Mouse (Mus musculus) cerebellum, adult 9-10 months (tissue): ENCODE data around the gene Mrtfa.

Experiments
- DNase-seq: peaks from one replicate; pipeline ENCODE4 v3.0.0; 2022

The Mrtfa gene

DNA sequence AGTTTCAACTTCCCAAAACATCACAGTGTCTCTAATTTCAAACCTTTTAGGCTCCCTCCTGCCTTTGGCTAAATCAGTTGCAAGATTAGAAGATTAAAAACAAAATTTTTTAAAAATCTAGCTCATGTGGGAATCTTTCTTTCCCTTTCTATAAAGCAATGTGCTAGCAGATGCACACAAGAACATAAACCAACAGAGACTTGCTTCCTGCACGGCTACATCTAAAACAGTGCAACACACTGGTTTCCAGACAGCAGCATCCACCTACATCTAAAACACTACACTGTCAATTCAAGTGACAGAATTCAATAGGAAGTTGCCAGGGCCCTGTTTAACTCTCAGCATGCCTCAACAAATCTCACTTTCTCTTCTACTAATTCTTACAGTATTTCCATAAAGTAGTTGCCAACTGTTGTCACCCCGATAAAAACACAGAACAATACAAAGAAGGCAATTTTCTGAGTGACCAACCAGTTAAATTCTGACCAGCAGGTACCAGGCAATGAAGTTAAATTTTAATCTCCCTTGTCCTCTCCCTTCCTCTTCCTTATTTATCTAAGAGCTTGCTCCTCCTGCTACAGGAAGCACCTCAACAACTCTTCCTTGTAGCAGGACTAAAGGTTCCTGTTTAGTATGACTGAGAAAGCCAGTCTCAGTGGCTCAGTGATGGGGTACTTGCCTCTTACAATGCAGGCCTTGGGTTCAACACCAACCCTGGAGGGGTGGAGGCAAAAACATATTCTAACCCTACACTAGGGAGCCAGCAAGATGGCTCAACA is 35.5 kb downstream of the Mrtfa start:
- DNase-seq = no peak

DNA sequence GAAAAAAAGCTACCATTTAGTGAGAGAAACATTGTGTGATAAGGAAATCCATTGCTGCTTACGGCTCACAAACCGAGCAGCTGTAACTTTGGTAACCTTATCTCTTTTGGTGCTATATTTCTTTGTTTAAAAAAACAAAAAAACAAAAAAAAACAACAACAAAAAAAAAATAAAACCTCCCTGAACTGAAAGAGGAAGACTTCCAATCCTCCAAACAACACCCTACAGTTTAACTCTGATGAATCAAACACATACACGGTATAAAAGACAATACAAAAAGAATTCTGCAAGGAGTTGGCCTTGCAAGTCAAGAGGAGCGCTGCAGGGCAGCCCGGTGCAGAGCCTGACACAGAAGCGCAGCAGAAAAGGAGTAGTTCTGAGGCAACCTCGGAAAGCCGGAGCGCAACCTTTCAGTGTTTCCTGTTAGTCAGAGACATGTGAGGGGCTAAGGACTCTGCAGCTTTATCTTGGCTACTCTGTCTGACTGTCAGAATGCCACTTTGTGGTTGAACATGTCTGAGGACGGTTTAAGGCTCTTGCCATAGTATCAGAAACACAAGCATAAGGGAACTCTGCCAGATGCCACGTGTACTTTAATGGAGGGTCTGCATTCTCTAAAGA is 48.5 kb downstream of the Mrtfa start:
- DNase-seq = no peak

DNA sequence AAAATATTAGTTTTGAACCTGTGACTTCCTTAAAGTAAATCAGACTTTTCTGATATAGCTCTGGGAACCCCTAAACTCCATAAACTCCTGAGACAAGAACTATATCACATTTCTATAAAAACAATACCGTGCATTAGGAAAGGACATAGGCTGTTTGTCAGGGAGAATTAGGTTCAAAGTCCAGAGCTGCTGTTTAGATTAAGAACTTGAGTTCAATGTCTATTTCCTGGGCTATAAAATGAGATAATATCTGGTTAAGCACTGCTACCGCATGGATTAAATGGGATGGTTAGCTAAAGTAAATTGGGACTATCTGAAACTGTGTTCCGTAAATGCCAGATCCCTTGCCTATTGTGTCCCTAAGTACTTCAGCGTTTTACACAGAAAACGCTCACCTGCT is 50.6 kb downstream of the Mrtfa start:
- DNase-seq = no peak

DNA sequence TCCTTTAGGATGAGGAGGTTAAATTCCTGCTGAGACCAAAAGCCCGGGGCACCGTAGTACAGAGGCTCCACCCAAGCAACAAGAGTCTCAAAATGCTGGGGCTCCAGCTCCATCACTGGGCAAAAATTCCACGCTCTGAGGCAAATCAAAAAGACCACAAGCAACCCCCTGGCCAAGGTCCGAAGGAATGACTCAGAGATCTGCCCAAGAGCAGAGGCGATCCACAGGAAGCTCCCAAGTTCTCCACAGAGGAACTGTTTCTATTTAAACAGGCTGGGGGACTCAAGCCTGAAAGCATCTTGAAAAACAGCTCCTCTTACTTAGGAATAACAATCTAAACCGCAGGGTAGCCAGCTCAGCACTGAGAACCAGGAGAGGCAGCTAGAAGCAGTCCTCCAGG is 53.3 kb downstream of the Mrtfa start:
- DNase-seq = no peak

DNA sequence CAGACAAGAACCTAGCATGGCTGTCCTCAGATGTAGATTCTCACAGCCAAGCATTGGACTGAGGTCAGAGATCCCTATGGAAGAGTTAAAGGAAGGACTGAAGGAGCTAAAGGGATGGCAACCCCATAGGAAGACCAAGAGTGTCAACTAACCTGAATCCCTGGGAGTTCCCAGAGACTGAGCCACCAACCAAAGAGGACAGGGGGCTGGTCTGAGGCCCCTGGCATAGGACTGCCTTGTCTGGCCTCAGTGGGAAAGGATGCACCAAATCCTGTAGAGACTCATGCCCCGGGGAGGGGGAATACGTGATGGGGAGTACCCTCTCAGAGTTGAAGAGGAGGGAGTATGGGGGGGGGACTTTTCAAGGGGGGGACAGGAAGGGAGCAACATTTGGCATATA is 56.8 kb downstream of the Mrtfa start:
- no peak for DNase-seq

DNA sequence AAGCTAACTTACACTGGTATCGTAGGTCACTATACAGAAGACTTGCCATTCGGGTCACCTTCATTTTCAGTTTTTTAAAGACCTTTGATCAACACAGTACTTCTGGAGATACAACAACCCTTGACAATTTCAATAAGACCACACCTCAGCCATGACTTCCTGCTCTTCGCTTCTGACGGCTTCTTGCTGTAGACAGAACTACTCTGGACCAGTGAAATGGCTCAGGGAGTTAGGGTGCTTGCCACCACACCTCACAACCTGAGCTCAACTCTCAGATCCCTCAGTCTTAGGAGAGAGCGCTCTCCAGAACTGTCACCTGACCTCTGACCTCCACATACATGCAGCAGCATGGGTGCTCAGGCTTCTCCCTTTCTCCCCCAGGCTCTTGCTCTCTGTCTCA is 59.4 kb downstream of the Mrtfa start:
- DNase-seq = no peak

DNA sequence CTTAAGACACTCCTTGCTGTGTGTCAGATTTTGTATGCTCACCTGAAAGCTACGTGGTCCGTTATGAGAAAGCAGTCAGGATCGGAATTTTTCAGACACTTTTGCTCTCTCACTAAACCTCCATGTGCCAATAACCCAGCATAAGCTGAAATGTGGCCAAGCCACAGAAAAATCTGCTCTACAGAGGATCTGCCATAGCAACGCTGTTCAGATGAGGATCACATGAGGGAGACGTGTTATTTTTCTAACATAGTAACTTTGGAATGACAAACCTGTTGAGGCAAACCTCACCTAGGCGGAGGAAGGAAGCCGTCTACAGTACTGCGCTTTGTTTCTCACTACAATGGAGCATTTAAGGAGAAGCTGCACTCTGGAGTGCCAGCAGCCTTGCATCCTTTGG is 60.6 kb downstream of the Mrtfa start:
- no peak for DNase-seq

DNA sequence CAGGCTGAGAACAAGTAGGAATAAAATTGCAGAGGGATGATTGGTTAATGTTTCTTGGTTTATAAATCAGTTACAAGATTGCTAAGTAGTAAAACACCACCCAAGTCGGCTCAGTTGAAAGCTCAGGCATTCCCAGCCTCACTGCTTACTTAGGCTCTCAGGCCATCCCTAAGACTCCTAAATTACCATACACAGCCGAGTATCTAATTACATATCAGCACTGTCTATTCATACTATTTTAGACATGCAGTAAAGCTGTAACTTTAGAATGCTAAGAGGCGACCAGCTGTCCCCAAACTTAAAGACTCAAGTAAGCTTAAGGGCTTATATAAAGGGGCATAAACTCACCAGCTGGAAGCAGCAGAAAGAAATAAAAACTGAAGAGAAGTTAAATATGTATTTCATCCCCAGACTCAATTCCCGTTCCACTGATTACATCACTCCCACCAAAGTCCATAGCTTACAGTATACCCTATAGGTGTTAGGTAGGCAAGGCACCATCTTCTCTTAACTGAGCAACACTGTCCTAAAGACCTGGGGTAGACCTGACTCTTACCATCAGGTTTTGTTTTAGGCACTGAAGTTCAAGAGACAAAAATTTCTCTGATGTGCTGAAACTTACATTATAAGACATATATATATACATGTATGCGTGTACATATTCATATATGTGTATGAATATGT is 62.3 kb downstream of the Mrtfa start:
- no peak for DNase-seq

DNA sequence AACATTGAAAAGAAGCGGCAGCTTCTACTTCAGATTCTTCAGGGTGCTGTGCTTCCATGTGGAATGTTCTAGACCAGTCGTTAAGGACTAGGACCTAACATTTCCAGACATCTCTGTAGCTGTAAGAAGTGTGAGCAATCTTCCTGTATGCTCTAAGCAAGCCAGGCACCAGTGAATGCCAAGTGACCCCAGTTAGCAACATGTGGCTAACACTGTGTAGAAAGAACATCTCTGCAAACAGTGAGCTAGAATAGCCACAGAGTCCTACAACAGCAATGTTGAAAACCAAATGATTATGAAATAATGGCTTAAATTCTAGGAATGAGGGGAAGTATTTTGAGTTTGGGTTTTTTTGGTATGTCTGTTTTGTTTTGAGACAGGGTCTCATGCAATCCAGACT is 66.3 kb downstream of the Mrtfa start:
- no peak for DNase-seq

DNA sequence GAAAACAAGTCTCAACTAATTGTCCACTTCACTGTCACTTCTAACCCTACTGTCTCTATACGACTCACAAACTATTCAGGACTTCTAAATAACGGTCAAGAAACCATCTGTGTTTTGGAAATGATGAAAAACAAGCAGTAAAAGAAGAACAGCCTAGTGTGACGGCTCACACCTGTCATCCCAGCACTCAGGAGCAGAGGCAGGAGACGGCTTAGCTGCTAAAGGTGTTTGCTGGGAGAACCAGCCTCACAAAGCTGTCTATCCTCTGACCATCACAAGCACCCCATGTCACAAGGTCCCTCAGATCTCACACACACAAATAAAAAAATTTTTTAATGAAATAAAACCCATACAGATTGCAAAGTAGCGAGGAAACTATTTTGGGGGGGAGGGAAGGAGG is 67.4 kb downstream of the Mrtfa start:
- DNase-seq = no peak

DNA sequence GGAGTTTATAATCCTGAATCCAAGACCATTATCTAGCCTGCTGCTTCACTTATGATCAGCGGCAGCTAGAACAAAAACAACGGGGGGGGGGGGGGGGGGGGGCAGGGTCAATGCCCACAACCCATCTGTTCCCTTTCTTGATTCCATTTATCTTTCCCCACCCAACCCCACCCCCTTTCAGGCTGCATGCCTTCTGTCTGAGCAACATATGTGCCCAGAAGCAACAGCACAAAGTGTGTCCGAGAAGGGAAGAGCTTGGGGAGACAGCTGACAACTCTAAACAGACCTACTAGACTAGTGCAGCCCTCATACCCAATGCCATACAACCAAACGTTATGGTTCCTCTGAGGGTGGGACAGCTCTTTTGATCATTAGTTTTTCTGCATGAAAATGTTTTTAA is 68.0 kb downstream of the Mrtfa start:
- no peak for DNase-seq

DNA sequence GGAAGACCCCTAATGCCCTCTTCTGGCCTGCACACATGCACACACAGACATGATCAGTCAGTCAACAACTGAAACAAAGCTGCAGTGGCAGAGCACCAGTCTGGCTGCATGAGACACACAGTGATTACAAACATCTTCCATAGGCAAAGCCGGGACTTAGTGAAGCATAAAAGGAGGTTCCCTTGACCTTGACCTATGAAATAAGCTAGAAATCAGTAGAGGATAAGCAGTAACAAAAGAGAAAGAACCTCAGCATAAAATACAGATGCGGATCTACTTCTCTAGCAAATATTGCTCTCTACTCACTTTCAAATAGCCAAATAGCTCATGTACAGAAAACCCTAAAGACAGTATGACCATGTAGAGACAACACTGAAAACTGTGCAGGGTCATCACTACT is 68.5 kb downstream of the Mrtfa start:
- no peak for DNase-seq

DNA sequence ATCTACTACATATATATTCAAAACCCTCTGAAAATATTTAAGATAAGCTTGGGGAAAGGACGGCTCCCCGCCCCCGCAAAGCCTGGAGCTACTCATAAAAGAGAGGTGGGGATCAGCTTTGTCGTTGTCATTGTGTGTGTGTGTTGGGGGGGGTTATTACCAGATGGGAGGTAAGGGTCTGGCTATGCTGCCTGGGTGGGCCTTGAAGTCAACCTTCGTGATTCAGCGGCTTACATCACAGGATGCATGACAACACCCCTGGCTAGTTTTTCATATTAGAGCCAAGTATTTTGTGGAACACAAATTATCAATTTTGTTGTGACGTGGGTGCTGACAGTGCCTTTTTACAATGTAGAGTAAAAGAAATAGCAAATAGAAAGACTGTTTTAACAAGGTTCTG is 69.6 kb downstream of the Mrtfa start:
- no peak for DNase-seq

DNA sequence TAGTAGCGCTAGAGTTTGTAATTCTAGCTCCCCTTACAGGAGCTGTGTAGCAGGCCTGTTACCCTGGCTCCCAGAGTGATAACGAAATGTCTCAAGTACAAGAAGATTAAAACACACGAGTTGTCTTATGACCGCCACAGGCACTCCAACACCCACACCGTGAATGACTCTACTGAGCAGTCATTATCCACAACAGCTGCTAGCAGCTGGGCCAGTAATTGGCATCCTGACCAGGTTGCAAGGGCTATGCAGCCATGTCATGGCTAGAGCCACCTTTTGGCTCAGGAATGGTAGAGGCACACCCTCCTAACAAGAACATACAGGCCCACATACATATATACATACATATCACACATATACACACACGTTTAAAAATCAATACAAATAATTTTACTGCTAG is 70.4 kb downstream of the Mrtfa start:
- DNase-seq = no peak

DNA sequence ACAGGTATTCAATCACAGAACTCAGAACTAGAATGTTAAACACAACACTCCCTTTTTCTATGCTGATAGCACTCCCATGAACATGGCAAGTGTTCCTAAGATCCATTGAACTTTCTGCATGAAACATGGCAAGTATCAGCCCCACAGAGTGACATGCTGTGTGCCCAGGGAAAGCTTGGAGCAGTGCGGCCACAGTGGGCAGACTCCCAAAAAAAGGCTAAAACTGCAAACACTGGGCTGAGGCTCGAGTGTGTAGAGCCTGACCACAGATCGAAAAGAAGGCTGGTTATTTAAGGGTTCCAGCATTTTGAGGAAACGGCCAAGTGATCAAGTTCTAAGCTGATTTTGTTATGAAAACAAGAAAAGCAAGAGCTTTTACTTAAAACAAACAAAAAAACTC is 72.3 kb downstream of the Mrtfa start:
- no peak for DNase-seq

DNA sequence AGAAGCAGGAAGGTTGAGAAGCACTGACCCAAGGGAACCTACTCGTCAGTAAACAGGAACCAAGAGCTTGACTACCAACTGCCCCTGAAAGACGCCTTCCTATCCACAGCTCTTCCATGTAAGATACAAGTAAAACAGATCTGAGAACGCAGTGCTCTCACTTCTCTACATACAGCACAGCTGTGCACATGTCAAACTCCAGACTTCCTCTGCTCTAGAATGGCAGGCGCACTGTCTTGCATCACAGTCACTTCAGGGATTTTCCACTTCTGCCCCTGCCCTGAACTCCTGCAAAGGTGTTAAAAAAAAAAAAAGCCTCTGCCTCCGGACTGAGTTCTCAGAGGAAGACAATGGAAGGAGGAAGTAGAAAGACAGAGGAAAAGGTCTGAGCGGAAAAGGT is 78.0 kb downstream of the Mrtfa start:
- DNase-seq = no peak

DNA sequence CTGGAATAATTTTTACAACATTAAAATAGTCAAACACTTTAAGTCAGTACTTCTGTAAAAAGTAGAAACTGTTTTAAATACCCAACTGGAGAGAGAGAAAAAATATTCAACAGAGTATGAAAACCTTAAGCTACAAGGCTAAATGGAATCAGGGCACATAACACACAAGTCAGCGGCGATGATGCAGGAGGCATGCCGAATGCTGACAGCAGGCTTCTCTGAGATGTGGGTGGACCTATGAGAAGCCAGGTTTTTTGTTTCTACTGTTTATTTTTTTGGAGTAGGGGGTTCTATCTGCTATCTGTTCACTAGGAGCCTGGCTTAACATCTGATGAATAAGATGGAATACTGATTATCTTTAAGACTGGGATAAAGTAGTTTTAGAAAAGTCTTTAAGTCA is 80.2 kb downstream of the Mrtfa start:
- no peak for DNase-seq

DNA sequence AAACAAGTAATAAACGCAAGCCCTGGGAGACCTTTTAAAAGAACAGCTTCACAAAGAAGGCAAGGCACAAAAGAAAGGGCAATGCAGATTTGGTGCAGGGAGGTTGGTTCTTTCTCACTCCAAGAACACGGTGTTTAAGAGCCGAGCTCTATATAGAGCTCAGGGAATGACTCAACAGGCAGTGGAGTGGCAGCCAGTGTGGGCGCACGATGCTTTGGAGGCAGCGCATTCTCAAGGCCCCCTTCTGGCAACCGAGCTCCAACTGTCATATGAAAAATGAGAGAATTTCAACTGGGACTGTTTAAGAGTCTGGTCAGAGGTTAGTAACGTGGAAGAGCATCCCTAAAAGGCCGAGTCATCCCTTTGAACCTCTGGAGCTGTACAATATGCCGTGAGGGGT is 84.6 kb downstream of the Mrtfa start:
- no peak for DNase-seq

DNA sequence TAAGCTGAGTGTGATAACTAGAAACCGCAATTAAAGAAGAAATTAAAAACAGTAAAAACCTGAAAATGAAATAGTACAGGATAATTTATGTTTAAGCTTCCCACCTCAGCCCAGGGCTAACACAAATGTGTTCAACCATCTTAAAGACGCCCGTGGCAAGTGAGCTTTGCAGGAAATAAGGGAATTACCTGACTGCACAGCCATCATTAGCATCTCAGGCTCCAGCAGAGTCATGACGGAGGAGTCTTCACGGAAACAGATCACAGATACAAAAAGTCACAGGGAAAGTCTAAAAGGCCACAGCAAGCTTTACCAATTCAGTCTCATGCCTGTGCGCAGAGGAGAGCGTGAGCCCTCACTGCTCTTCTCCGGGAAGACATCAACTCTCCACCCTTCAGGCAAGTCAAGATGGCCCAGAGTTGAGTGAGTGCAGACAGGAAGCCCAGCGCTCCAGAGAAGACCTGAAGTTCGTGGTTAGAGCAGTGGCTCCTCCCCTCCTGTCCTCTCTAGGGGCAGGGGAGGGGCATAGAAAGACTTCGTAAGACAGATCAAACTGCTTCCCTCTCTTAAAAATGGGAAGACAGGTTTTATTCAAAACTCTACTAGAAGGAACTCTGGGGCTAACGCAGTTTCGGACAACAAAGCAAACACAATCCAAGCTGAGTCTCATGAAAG is 85.8 kb downstream of the Mrtfa start:
- no peak for DNase-seq

DNA sequence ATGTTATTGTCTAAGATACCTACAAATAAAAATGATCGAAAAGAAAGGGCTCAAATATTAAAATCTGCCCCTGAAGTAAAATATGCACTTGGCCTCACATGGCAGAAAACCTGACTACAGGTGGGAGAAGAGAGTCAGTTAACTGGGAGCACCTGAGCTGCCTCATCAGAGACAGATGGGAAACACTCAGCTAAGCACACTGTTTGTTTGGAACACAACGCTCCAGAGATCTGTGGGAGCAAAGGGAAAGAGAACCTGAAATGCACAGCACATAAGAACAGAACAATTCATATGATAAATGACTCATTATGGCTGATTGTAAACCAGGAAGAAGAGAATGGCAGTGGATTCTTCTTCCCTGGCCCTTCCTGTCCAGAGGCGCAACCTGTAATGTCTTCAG is 87.1 kb downstream of the Mrtfa start:
- DNase-seq = no peak

DNA sequence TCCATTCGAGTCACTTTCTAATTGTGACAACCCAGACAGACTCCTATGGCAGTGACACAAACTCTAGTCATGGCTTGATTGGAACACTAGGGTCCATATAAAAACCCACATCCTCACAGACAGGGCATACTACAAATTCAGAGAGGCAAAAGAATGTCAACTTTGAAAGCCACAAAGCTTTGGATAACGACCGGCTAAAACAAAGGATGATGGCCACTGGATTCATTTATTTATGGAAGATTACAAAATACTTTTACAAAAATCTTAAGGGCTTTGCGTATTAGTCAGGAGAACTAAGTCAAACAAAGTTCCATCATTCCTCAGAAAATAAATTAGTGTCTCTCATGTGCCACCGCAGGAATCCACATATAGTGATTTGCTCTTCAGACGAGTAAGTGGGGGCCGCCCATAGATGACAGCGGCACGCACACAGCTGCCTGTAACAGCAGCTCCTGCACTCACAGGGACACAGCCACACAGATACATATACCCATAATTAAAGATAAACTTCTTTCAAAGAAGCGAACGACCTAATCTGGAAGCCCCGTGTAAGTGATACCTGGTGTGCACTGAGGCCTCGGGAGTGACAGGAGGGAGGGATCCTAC is 88.2 kb downstream of the Mrtfa start:
- no peak for DNase-seq

DNA sequence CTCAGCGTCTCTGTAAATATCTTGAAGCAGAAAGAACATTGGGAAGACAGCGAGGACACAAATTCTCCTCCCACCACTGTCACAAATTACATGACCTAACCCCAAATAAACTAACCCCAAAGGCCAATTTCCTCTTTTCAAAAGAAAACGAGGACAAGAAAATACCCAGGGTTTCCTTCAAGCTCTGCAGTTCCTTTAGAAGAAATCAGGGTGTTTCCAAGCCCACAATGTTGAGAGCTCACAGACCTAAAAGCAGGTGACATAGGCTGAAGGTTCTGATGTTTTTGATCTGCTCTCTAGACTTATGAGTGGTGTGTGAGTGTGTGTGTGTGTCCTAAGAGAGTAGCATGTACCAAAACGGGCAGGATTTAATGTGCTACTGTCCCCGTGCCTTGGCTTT is 89.2 kb downstream of the Mrtfa start:
- no peak for DNase-seq

DNA sequence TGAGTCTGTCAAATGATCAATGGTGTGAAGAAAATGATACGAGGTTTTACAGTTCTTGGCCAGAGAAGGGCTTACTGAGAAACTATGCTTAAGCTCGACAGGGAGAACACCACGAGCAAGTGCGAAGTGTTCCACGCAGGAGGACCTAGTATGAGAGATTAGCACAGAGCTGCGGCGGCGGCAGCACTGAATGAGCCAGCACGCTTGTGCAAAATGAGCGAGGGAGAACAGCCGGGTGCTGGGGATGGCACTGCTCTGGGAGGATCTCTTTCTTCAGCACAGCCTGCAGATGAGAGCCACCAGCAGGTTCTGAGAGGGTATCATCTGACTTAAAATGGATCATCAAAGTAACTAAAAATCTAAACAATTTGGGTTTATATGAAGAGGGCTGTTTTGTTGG is 91.3 kb downstream of the Mrtfa start:
- DNase-seq = no peak

DNA sequence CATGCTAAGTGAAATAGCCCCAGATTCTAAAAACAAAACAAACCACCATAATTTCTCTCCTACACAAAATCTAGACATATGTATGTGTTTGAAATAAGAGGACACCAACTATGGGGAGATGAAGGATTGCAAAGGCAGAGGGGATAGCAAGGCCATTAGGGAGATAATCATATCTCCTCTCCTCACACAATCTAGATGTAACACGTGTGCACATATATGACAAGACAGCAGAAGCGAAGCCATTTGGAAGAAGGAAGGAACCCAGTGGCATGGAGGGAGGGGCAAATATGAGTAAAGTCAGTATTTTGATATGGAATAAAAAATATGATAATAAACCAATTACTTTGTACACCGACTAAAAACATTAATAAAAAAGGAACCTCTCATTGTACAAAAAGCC is 91.9 kb downstream of the Mrtfa start:
- no peak for DNase-seq
